Mouse (Mus musculus) neural tube, embryonic 11.5 days (tissue): ENCODE data around the gene Grap2. TPM values are rescaled to one million over a fixed set of nuclear protein-coding genes. Genes with fewer than 3 reads are reported as not detected.

Source experiments
- ATAC-seq: fragments of 200-750 bp; cut with Nextera tagmentation; 2 replicates; pipeline ENCODE4 v1.8.0; 2017; ENCODE audit warnings: moderate number of reproducible peaks, mild to moderate bottlenecking, moderate TSS enrichment, moderate library complexity; ENCODE audit not compliant: insufficient read depth, low FRiP score, low TSS enrichment
- DNase-seq: peaks from one replicate; pipeline ENCODE4 v3.0.0-alpha.2; 2015; ENCODE audit warnings: low spot score
- H3K27ac ChIP-seq: fragments of 300-500 bp; sonication (generic); 2 replicates; pipeline ENCODE4 v1.5.1; 2014; ENCODE audit warnings: low read depth, mild to moderate bottlenecking, low read length
- H3K27me3 ChIP-seq: fragments of 300-500 bp; sonication (generic); 2 replicates; pipeline ENCODE4 v1.6.1; 2014; ENCODE audit warnings: mild to moderate bottlenecking, low read length, mixed read lengths; ENCODE audit not compliant: control insufficient read depth, insufficient read depth
- H3K36me3 ChIP-seq: fragments of 300-500 bp; sonication (generic); 2 replicates; pipeline ENCODE4 v1.6.1; 2014; ENCODE audit warnings: mild to moderate bottlenecking, low read length, moderate library complexity, mixed read lengths; ENCODE audit not compliant: control insufficient read depth, insufficient read depth
- H3K4me1 ChIP-seq: fragments of 300-500 bp; sonication (generic); 2 replicates; pipeline ENCODE4 v1.6.1; 2014; ENCODE audit warnings: low read length, mixed read lengths; ENCODE audit not compliant: control insufficient read depth, insufficient read depth
- H3K4me2 ChIP-seq: fragments of 300-500 bp; sonication (generic); 2 replicates; pipeline ENCODE4 v1.6.1; 2014; ENCODE audit warnings: low read depth, mild to moderate bottlenecking, moderate library complexity
- H3K4me3 ChIP-seq: fragments of 300-500 bp; sonication (generic); 2 replicates; pipeline ENCODE4 v1.5.1; 2014; ENCODE audit warnings: low read depth, low read length
- H3K9ac ChIP-seq: fragments of 300-500 bp; sonication (generic); 2 replicates; pipeline ENCODE4 v1.6.1; 2014; ENCODE audit warnings: mild to moderate bottlenecking, low read length
- H3K9me3 ChIP-seq: fragments of 300-500 bp; sonication (generic); 2 replicates; pipeline ENCODE4 v1.6.1; 2016; ENCODE audit warnings: low read length; ENCODE audit not compliant: control insufficient read depth
- WGBS: fragments of 180-500 bp; shearing (Covaris S2); extraction: QIAGEN DNeasy Blood & Tissue Kit; methylation state at CpG from one replicate; pipeline ENCODE4 v1.1.7; 2014; 5-methylcytosine and 5-hydroxymethylcytosine counted together
- polyA plus RNA-seq: library from polyadenylated mRNA; unstranded; fragments of >200 nt; fragmentation: Nextera tagmentation; extraction: Ambion mirVana; gene quantifications from 2 replicates; pipeline ENCODE4 v1.2.1, GENCODE M21; 2014

Gene Grap2
- polyA plus RNA-seq, 1 experiment from 2014 or later: 4.3 TPM

- Histone ChIP-seq H3K9me3 (no peaks in the 10 kb centered on the region), H3K36me3 (no peaks in the 10 kb centered on the region), H3K27me3 (no peaks in the 10 kb centered on the region), H3K4me3 (no peak overlapping the region), H3K4me1 (peaks cover 10% of the 10 kb centered on the region; the same call in 1 of the 2 replicates), H3K27ac (no peak overlapping the region), H3K4me2 (no peak overlapping the region), H3K9ac (no peak overlapping the region)
- ATAC-seq (no peak), DNase-seq (no peak)
- WGBS: 75% methylated on average over 2 of the region's 2 CpGs
Observed at GRCm38 (mm10) chr15:80617839-80618238, 45.4 kb downstream of the Grap2 start.

GRCm38 (mm10) chr15:80619166-80619565 is 46.8 kb downstream of the Grap2 start:
- ATAC-seq (no peak), DNase-seq (no peak)
- no peaks in the 10 kb centered on the region for H3K9me3 ChIP-seq
- no peak overlapping the region for H3K27ac ChIP-seq
- H3K9ac ChIP-seq: no peak overlapping the region
- H3K4me3 ChIP-seq: no peak overlapping the region
- H3K36me3 ChIP-seq: no peaks in the 10 kb centered on the region
- no peaks in the 10 kb centered on the region for H3K27me3 ChIP-seq
- H3K4me2 ChIP-seq: no peak overlapping the region
- peaks cover 4% of the 10 kb centered on the region; the same call in 1 of the 2 replicates for H3K4me1 ChIP-seq
- WGBS: 71% methylated on average over 5 of the region's 5 CpGs

- no peak overlapping the region for H3K9ac ChIP-seq
- no peaks in the 10 kb centered on the region for H3K36me3 ChIP-seq
- no peak overlapping the region for H3K27ac ChIP-seq
- ATAC-seq (no peak), DNase-seq (no peak)
- no peaks in the 10 kb centered on the region for H3K27me3 ChIP-seq
- H3K9me3 ChIP-seq: no peaks in the 10 kb centered on the region
- no peak overlapping the region for H3K4me2 ChIP-seq
- H3K4me1 ChIP-seq: peaks cover 4% of the 10 kb centered on the region; the same call in 1 of the 2 replicates
- H3K4me3 ChIP-seq: no peak overlapping the region
- 80% methylated on average over 4 of the region's 4 CpGs for WGBS
Observed at GRCm38 (mm10) chr15:80619786-80620185, 47.4 kb downstream of the Grap2 start.

GRCm38 (mm10) chr15:80620371-80620770 is 48.0 kb downstream of the Grap2 start:
- 74% methylated on average over 8 of the region's 8 CpGs for WGBS
- H3K27ac ChIP-seq: no peak overlapping the region
- no peak overlapping the region for H3K4me3 ChIP-seq
- no peaks in the 10 kb centered on the region for H3K27me3 ChIP-seq
- DNase-seq: no peak
- no peaks in the 10 kb centered on the region for H3K36me3 ChIP-seq
- H3K4me2 ChIP-seq: no peak overlapping the region
- ATAC-seq: no peak
- H3K4me1 ChIP-seq: peaks cover 3% of the 10 kb centered on the region; the same call in 1 of the 2 replicates
- no peaks in the 10 kb centered on the region for H3K9me3 ChIP-seq
- H3K9ac ChIP-seq: no peak overlapping the region

GRCm38 (mm10) chr15:80623171-80623837 is 50.9 kb downstream of the Grap2 start:
- no peak overlapping the region for H3K27ac ChIP-seq
- H3K27me3 ChIP-seq: no peaks in the 10 kb centered on the region
- no peak overlapping the region for H3K9ac ChIP-seq
- H3K36me3 ChIP-seq: no peaks in the 10 kb centered on the region
- H3K4me2 ChIP-seq: no peak overlapping the region
- no peak for ATAC-seq
- 83% methylated on average over 8 of the region's 8 CpGs for WGBS
- no peak overlapping the region for H3K4me3 ChIP-seq
- no peak for DNase-seq
- H3K4me1 ChIP-seq: no peaks in the 10 kb centered on the region
- H3K9me3 ChIP-seq: no peaks in the 10 kb centered on the region

GRCm38 (mm10) chr15:80626472-80626871 is 54.1 kb downstream of the Grap2 start:
- H3K4me2 ChIP-seq: no peak overlapping the region
- H3K36me3 ChIP-seq: no peaks in the 10 kb centered on the region
- ATAC-seq: no peak
- no peak overlapping the region for H3K27ac ChIP-seq
- H3K9ac ChIP-seq: no peak overlapping the region
- no peaks in the 10 kb centered on the region for H3K9me3 ChIP-seq
- DNase-seq: no peak
- no peaks in the 10 kb centered on the region for H3K4me1 ChIP-seq
- no peak overlapping the region for H3K4me3 ChIP-seq
- WGBS: 45% methylated on average over 6 of the region's 6 CpGs
- H3K27me3 ChIP-seq: no peaks in the 10 kb centered on the region

- Histone ChIP-seq H3K4me2 (no peak overlapping the region), H3K9me3 (no peaks in the 10 kb centered on the region), H3K4me1 (no peaks in the 10 kb centered on the region), H3K9ac (no peak overlapping the region), H3K27me3 (no peaks in the 10 kb centered on the region), H3K27ac (no peak overlapping the region), H3K36me3 (no peaks in the 10 kb centered on the region), H3K4me3 (no peak overlapping the region)
- ATAC-seq (no peak), DNase-seq (no peak)
- WGBS: 89% methylated on average over 7 of the region's 7 CpGs
Observed at GRCm38 (mm10) chr15:80630147-80630546, 57.8 kb downstream of the Grap2 start.

GRCm38 (mm10) chr15:80630711-80631110 is 58.3 kb downstream of the Grap2 start:
- no peaks in the 10 kb centered on the region for H3K36me3 ChIP-seq
- no peaks in the 10 kb centered on the region for H3K4me1 ChIP-seq
- H3K9me3 ChIP-seq: no peaks in the 10 kb centered on the region
- no peaks in the 10 kb centered on the region for H3K27me3 ChIP-seq
- DNase-seq: no peak
- H3K4me3 ChIP-seq: no peak overlapping the region
- ATAC-seq: no peak
- no peak overlapping the region for H3K27ac ChIP-seq
- WGBS: 75% methylated on average over 14 of the region's 14 CpGs
- 0 out of 2 replicates have a peak overlapping the region, but pooled peaks have one; percentile 14 for H3K9ac ChIP-seq
- no peak overlapping the region for H3K4me2 ChIP-seq

GRCm38 (mm10) chr15:80631311-80631710 is 58.9 kb downstream of the Grap2 start:
- H3K9me3 ChIP-seq: no peaks in the 10 kb centered on the region
- DNase-seq (no peak), ATAC-seq (no peak)
- no peaks in the 10 kb centered on the region for H3K27me3 ChIP-seq
- no peak overlapping the region for H3K27ac ChIP-seq
- H3K4me1 ChIP-seq: no peaks in the 10 kb centered on the region
- no peaks in the 10 kb centered on the region for H3K36me3 ChIP-seq
- WGBS: 81% methylated on average over 2 of the region's 2 CpGs
- H3K4me2 ChIP-seq: no peak overlapping the region
- no peak overlapping the region for H3K9ac ChIP-seq
- H3K4me3 ChIP-seq: no peak overlapping the region
